Mouse (Mus musculus) kidney, adult 11 months (tissue): ENCODE data around the gene Mitf.

Source experiments
- DNase-seq: peaks from one replicate; pipeline ENCODE4 v3.0.0; 2022

Gene Mitf

GRCm38 (mm10) chr6:97826642-97827275 is 19.9 kb downstream of the Mitf start:
- DNase-seq: no peak

GRCm38 (mm10) chr6:97828021-97828420 is 21.2 kb downstream of the Mitf start:
- DNase-seq: no peak

- no peak for DNase-seq
Measured at GRCm38 (mm10) chr6:97828822-97829719, 22.2 kb downstream of the Mitf start.

GRCm38 (mm10) chr6:97832501-97832900 is 25.6 kb downstream of the Mitf start:
- DNase-seq: no peak

GRCm38 (mm10) chr6:97836176-97836575 is 29.3 kb downstream of the Mitf start:
- DNase-seq: no peak

- no peak for DNase-seq
Measured at GRCm38 (mm10) chr6:97837711-97838110, 30.9 kb downstream of the Mitf start.

GRCm38 (mm10) chr6:97839568-97839967 is 32.7 kb downstream of the Mitf start:
- no peak for DNase-seq

GRCm38 (mm10) chr6:97844112-97844511 is 37.3 kb downstream of the Mitf start:
- no peak for DNase-seq

- DNase-seq: peak; percentile 10
Measured at GRCm38 (mm10) chr6:97848191-97848857, 41.5 kb downstream of the Mitf start.

- no peak for DNase-seq
Measured at GRCm38 (mm10) chr6:97854236-97854635, 47.4 kb downstream of the Mitf start.

- no peak for DNase-seq
Measured at GRCm38 (mm10) chr6:97855420-97856170, 48.7 kb downstream of the Mitf start.

GRCm38 (mm10) chr6:97856502-97856901 is 49.6 kb downstream of the Mitf start:
- no peak for DNase-seq

- DNase-seq: peak; percentile 29
Measured at GRCm38 (mm10) chr6:97857690-97858089, 50.8 kb downstream of the Mitf start.

GRCm38 (mm10) chr6:97866575-97866974 is 59.7 kb downstream of the Mitf start:
- no peak for DNase-seq

- no peak for DNase-seq
Measured at GRCm38 (mm10) chr6:97868005-97868404, 61.2 kb downstream of the Mitf start.

- DNase-seq: no peak
Measured at GRCm38 (mm10) chr6:97869953-97870352, 63.1 kb downstream of the Mitf start.

- no peak for DNase-seq
Measured at GRCm38 (mm10) chr6:97871296-97872030, 64.6 kb downstream of the Mitf start.

GRCm38 (mm10) chr6:97873102-97873501 is 66.2 kb downstream of the Mitf start:
- no peak for DNase-seq

GRCm38 (mm10) chr6:97876990-97877389 is 70.1 kb downstream of the Mitf start:
- DNase-seq: no peak

GRCm38 (mm10) chr6:97877492-97877891 is 70.6 kb downstream of the Mitf start:
- DNase-seq: no peak

- no peak for DNase-seq
Measured at GRCm38 (mm10) chr6:97880363-97880762, 73.5 kb downstream of the Mitf start.

- no peak for DNase-seq
Measured at GRCm38 (mm10) chr6:97881935-97882334, 75.1 kb downstream of the Mitf start.
